Mouse (Mus musculus) myocyte (in vitro differentiated cells): ENCODE results near the gene Cdc42bpa.

Source experiments
- POLR2A ChIP-seq: IDR thresholded peaks from one replicate; pipeline ENCODE4 v1.6.1; 2011; ENCODE audit warnings: low read depth, mild to moderate bottlenecking, control low read depth, moderate library complexity; ENCODE audit not compliant: insufficient read length
- POLR2AphosphoS2 ChIP-seq: IDR thresholded peaks from one replicate; pipeline ENCODE4 v1.6.1; 2011; ENCODE audit warnings: low read depth, control low read depth; ENCODE audit not compliant: insufficient read length
- TCF12 ChIP-seq: IDR thresholded peaks from one replicate; pipeline ENCODE4 v1.6.1; 2011; ENCODE audit warnings: mild to moderate bottlenecking, control low read depth; ENCODE audit not compliant: poor library complexity, insufficient read depth, severe bottlenecking
- USF1 ChIP-seq: IDR thresholded peaks from one replicate; pipeline ENCODE4 v1.6.1; 2011; ENCODE audit warnings: low read depth, mild to moderate bottlenecking, control low read depth, moderate library complexity

DNA sequence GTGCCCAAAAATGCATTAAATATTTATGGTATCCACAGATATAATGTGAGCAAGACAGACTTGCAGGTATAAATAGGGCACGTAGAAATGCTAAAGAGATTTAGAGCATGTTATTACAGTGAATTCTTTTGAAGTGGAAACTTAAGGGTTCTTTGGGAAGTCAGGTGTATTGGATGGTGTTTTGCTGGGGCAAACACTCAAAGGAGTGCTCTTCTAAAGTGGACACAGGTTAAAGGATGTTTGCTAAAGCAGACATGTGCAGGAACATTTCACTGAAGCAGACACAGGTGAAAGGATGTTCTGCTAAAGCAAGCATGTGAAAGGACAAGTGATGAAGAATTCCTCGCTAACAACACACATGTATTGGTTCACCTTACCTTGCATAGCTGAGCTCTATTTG, 83.9 kb downstream of the Cdc42bpa start:
- TF ChIP-seq POLR2A (no peak), USF1 (no peak), POLR2AphosphoS2 (no peak), TCF12 (no peak)
